Mouse (Mus musculus): ENCODE measurements around the gene Pllp. TPM values are rescaled to one million over a fixed set of nuclear protein-coding genes. Genes with fewer than 3 reads are reported as not detected.
A peak's percentile ranks its signal among the peaks of the same experiment; 100 is the strongest.

Gene Pllp
- polyA plus RNA-seq, 1 experiment from 2014 or later, result not detected

DNA sequence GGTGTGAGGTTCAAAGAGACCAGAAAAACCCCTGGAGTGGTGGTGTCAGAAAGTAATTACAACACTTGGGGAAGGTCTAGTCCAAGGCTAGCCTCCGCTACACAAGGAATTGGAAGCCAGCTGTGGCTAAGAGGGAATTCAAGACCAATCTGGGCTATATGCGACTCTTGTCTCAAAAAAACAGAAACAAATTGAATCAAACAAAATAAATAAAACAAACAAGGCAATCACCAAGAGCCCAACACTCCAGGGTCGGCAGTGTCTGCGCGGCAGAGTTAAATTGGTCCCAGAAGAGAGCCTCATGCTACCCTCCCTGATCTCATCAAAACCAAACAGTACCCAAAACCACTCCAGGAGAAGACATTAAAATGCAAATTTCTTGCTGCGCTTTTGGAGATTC is 1.4 kb downstream of the Pllp start:
- Histone ChIP-seq H3K4me2 (ENCODE audit: low read length) (no peak overlapping the region), H3K4me1 (ENCODE audit: control insufficient read depth in 2 of 2, insufficient read depth in 2 of 2, low read length in 2 of 2) (peaks cover 0 to 8% of the 10 kb centered on the region in 2 experiments; a peak in 2 of 4 replicates), H3K9me3 (ENCODE audit: control insufficient read depth, low read length) (no peaks in the 10 kb centered on the region), H3K9ac (ENCODE audit: low read length) (no peak overlapping the region), H3K27ac (replicated peaks in 1 of 2; ENCODE audit: control insufficient read depth in 1 of 2, insufficient read depth in 1 of 2, low read depth in 2 of 2, low read length in 2 of 2) (no peak overlapping the region), H3K36me3 (ENCODE audit: control insufficient read depth, insufficient read depth, low read length) (no peaks in the 10 kb centered on the region), H3K4me3 (ENCODE audit: control insufficient read depth in 1 of 2, insufficient read depth in 1 of 2, low read depth in 1 of 2, low read length in 2 of 2) (no peak overlapping the region), H3K27me3 (ENCODE audit: control insufficient read depth, insufficient read depth, low read length) (peaks cover 63% of the 10 kb centered on the region)
- 5% methylated on average over 6 of the region's 6 CpGs for WGBS
- ATAC-seq (ENCODE audit: insufficient number of reproducible peaks, insufficient read depth, low FRiP score, low read depth), result no peak

DNA sequence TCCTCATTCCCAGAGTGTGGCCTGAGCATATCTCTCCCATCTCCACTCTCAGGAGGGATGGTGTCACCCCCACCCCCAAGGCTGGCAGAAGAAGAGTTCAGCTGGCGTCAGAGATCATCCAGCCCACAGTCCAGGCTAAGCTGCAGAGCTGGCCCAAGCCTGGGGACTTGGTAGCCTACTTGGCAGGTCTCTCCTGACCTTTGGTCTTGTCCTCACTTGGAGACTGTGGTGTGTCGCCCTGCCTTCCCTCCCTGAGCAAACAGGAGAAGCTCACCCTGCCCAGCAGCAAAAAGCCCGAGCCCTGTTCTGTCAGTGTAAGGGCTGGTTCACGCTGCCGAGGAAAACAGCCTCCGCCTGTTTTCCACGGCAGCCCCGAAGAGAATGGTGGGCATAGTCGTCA is 10.1 kb downstream of the Pllp start:
- Histone ChIP-seq H3K36me3 (ENCODE audit: control insufficient read depth, insufficient read depth, low read length) (no peaks in the 10 kb centered on the region), H3K9ac (ENCODE audit: low read length) (no peak overlapping the region), H3K27me3 (ENCODE audit: control insufficient read depth, insufficient read depth, low read length) (no peaks in the 10 kb centered on the region), H3K27ac (replicated peaks in 1 of 2; ENCODE audit: control insufficient read depth in 1 of 2, insufficient read depth in 1 of 2, low read depth in 2 of 2, low read length in 2 of 2) (no peak overlapping the region), H3K9me3 (ENCODE audit: control insufficient read depth, low read length) (no peaks in the 10 kb centered on the region), H3K4me3 (ENCODE audit: control insufficient read depth in 1 of 2, insufficient read depth in 1 of 2, low read depth in 1 of 2, low read length in 2 of 2) (no peak overlapping the region), H3K4me1 (ENCODE audit: control insufficient read depth in 2 of 2, insufficient read depth in 2 of 2, low read length in 2 of 2) (no peaks in the 10 kb centered on the region), H3K4me2 (ENCODE audit: low read length) (no peak overlapping the region)
- WGBS, result 54% methylated on average over 9 of the region's 9 CpGs
- no peak for ATAC-seq (ENCODE audit: insufficient number of reproducible peaks, insufficient read depth, low FRiP score, low read depth)

DNA sequence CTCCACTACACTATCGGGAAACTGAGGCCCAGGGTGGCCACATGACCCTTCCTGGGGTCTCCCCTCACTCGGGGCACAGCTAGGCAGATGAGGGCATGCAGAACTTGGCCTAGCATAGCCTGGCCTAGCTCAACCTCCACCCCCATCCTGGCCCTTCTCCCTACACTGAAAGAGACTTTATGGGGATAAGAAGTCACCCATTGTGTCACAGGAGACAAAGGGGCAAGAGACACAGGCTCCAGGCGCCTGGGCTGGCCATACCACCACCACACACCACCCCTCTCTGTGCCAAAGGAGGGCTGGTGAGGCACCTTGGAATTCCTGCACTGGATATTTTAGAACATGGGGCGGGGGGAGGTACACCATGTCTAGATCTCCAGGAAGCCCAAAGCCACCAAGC is 11.8 kb downstream of the Pllp start:
- no peak for ATAC-seq (ENCODE audit: insufficient number of reproducible peaks, insufficient read depth, low FRiP score, low read depth)
- Histone ChIP-seq H3K4me2 (ENCODE audit: low read length) (no peak overlapping the region), H3K9ac (ENCODE audit: low read length) (no peak overlapping the region), H3K27me3 (ENCODE audit: control insufficient read depth, insufficient read depth, low read length) (no peaks in the 10 kb centered on the region), H3K4me3 (ENCODE audit: control insufficient read depth in 1 of 2, insufficient read depth in 1 of 2, low read depth in 1 of 2, low read length in 2 of 2) (no peak overlapping the region), H3K27ac (replicated peaks in 1 of 2; ENCODE audit: control insufficient read depth in 1 of 2, insufficient read depth in 1 of 2, low read depth in 2 of 2, low read length in 2 of 2) (no peak overlapping the region), H3K4me1 (ENCODE audit: control insufficient read depth in 2 of 2, insufficient read depth in 2 of 2, low read length in 2 of 2) (no peaks in the 10 kb centered on the region), H3K9me3 (ENCODE audit: control insufficient read depth, low read length) (peaks cover 5% of the 10 kb centered on the region; the same call in 1 of the 2 replicates), H3K36me3 (ENCODE audit: control insufficient read depth, insufficient read depth, low read length) (no peaks in the 10 kb centered on the region)
- 65% methylated on average over 4 of the region's 4 CpGs for WGBS

DNA sequence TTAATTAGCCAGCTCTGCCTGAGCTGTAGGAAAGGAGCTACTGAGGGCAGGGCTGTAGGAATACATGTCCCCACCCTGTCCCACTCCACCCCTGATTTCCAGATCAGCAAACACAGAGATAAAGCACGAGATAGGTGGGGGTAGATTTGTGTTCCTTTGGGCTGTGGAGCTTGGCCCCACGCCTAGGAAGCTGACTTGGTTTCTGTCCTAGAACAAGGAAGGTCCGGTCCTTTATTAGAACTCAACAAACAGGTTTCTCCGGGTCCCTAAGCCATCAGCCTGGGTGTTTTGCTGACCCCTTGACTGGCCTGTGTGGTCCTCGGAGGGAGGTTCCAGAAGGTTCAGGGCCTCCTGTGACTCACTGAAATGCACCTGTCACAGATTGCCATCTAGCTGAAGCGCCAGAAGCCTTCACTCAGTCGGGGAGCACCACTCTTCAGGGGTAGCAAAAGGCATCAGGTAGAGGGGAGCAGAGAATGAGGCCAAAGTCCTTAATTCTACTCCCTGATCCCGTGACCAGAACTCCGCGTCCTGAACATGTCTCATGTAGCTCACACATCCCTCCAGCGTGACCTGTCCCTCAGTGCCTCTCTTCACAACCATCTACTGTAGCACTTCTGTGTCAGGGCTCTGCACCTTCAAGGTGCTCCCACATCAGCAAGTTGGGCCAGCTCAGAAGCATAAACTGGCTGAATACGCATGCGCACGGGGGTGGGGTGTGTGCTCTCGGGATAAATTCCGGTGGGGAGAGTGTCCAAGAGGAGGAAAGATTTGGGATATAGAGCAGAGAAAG is 13.2 kb downstream of the Pllp start:
- Histone ChIP-seq H3K4me1 (ENCODE audit: control insufficient read depth in 2 of 2, insufficient read depth in 2 of 2, low read length in 2 of 2) (no peaks in the 10 kb centered on the region), H3K36me3 (ENCODE audit: control insufficient read depth, insufficient read depth, low read length) (no peaks in the 10 kb centered on the region), H3K4me3 (ENCODE audit: control insufficient read depth in 1 of 2, insufficient read depth in 1 of 2, low read depth in 1 of 2, low read length in 2 of 2) (no peak overlapping the region), H3K27ac (replicated peaks in 1 of 2; ENCODE audit: control insufficient read depth in 1 of 2, insufficient read depth in 1 of 2, low read depth in 2 of 2, low read length in 2 of 2) (no peak overlapping the region), H3K9me3 (ENCODE audit: control insufficient read depth, low read length) (peaks cover 5% of the 10 kb centered on the region; the same call in 1 of the 2 replicates), H3K9ac (ENCODE audit: low read length) (no peak overlapping the region), H3K4me2 (ENCODE audit: low read length) (no peak overlapping the region), H3K27me3 (ENCODE audit: control insufficient read depth, insufficient read depth, low read length) (no peaks in the 10 kb centered on the region)
- 76% methylated on average over 16 of the region's 16 CpGs for WGBS
- no peak for ATAC-seq (ENCODE audit: insufficient number of reproducible peaks, insufficient read depth, low FRiP score, low read depth)

DNA sequence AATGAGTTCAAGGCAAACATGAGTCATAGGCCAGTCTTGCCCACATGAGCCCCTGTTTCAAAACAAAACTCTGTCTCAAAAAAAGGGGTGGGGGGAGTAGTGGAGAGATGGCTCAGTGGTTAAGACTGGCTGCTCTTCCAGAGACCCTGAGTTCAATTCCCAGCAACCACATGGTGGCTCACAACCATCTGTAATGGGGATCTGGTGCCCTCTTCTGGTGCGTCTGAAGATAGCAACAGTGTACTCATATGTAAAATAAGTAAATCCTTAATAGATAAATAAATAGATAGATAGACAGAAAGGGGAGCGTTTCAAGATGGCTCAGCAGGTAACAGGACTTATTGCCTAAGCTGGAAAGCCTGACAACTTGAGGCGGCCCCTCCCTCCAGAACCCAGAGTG is 15.7 kb downstream of the Pllp start:
- ATAC-seq (ENCODE audit: insufficient number of reproducible peaks, insufficient read depth, low FRiP score, low read depth), result no peak
- Histone ChIP-seq H3K9ac (ENCODE audit: low read length) (no peak overlapping the region), H3K9me3 (ENCODE audit: control insufficient read depth, low read length) (peaks cover 5% of the 10 kb centered on the region; the same call in 1 of the 2 replicates), H3K27ac (replicated peaks in 1 of 2; ENCODE audit: control insufficient read depth in 1 of 2, insufficient read depth in 1 of 2, low read depth in 2 of 2, low read length in 2 of 2) (no peak overlapping the region), H3K27me3 (ENCODE audit: control insufficient read depth, insufficient read depth, low read length) (no peaks in the 10 kb centered on the region), H3K4me3 (ENCODE audit: control insufficient read depth in 1 of 2, insufficient read depth in 1 of 2, low read depth in 1 of 2, low read length in 2 of 2) (no peak overlapping the region), H3K4me1 (ENCODE audit: control insufficient read depth in 2 of 2, insufficient read depth in 2 of 2, low read length in 2 of 2) (no peaks in the 10 kb centered on the region), H3K36me3 (ENCODE audit: control insufficient read depth, insufficient read depth, low read length) (peaks cover 6% of the 10 kb centered on the region; the same call in 1 of the 2 replicates), H3K4me2 (ENCODE audit: low read length) (no peak overlapping the region)
- 72% methylated on average over 3 of the region's 3 CpGs for WGBS

DNA sequence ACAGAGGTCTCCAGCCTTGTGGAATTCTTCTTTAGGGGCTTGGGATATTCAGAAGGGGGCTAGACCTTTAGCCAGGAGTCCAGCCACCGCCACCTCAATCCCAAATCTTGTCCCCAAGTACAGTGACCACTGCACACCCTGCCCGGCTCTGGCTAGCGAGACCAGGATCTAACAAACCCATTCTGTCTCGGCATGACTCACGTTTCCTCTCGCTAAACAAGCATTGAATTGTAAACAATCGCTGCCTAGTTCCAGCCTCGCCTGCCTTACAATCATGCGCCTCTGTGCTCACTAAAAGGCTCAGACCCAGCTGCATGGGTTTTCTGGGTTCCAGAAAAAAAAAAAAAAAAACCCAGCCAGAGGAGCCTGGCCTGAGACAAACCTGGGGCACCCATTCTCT is 17.5 kb downstream of the Pllp start:
- Histone ChIP-seq H3K9ac (ENCODE audit: low read length) (no peak overlapping the region), H3K27me3 (ENCODE audit: control insufficient read depth, insufficient read depth, low read length) (no peaks in the 10 kb centered on the region), H3K9me3 (ENCODE audit: control insufficient read depth, low read length) (peaks cover 5% of the 10 kb centered on the region; the same call in 1 of the 2 replicates), H3K27ac (replicated peaks in 1 of 2; ENCODE audit: control insufficient read depth in 1 of 2, insufficient read depth in 1 of 2, low read depth in 2 of 2, low read length in 2 of 2) (peak overlapping the region; percentile 37 to 39; a peak in 2 of 4 replicates), H3K4me3 (ENCODE audit: control insufficient read depth in 1 of 2, insufficient read depth in 1 of 2, low read depth in 1 of 2, low read length in 2 of 2) (no peak overlapping the region), H3K4me2 (ENCODE audit: low read length) (no peak overlapping the region), H3K36me3 (ENCODE audit: control insufficient read depth, insufficient read depth, low read length) (peaks cover 20% of the 10 kb centered on the region), H3K4me1 (ENCODE audit: control insufficient read depth in 2 of 2, insufficient read depth in 2 of 2, low read length in 2 of 2) (no peaks in the 10 kb centered on the region)
- WGBS, result 53% methylated on average over 9 of the region's 9 CpGs
- no peak for ATAC-seq (ENCODE audit: insufficient number of reproducible peaks, insufficient read depth, low FRiP score, low read depth)

DNA sequence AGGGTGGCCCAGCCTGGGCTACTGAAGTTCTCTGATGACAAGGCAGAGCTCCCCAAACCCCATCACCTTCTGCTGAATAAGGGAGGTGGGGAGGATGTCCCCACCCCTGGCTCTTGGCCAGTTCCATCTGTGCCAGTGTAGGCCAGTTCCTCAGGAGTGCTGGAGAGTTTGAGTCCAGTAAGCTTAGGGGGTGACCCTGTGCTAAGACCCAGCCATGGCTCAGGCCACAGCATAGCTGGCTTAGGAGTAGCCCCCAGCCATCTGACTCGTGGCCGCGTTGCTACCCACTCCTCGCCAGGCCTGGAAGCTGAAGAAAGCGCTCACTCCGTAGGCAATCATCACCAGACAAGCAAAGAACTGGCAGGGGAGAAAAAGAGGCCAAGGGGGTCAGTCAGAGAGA is 20.2 kb downstream of the Pllp start:
- Histone ChIP-seq H3K4me1 (ENCODE audit: control insufficient read depth in 2 of 2, insufficient read depth in 2 of 2, low read length in 2 of 2) (no peaks in the 10 kb centered on the region), H3K4me3 (ENCODE audit: control insufficient read depth in 1 of 2, insufficient read depth in 1 of 2, low read depth in 1 of 2, low read length in 2 of 2) (no peak overlapping the region), H3K9ac (ENCODE audit: low read length) (no peak overlapping the region), H3K36me3 (ENCODE audit: control insufficient read depth, insufficient read depth, low read length) (peaks cover 47% of the 10 kb centered on the region), H3K4me2 (ENCODE audit: low read length) (no peak overlapping the region), H3K27me3 (ENCODE audit: control insufficient read depth, insufficient read depth, low read length) (no peaks in the 10 kb centered on the region), H3K27ac (replicated peaks in 1 of 2; ENCODE audit: control insufficient read depth in 1 of 2, insufficient read depth in 1 of 2, low read depth in 2 of 2, low read length in 2 of 2) (no peak overlapping the region), H3K9me3 (ENCODE audit: control insufficient read depth, low read length) (peaks cover 5% of the 10 kb centered on the region; the same call in 1 of the 2 replicates)
- no peak for ATAC-seq (ENCODE audit: insufficient number of reproducible peaks, insufficient read depth, low FRiP score, low read depth)
- WGBS, result 84% methylated on average over 6 of the region's 6 CpGs

DNA sequence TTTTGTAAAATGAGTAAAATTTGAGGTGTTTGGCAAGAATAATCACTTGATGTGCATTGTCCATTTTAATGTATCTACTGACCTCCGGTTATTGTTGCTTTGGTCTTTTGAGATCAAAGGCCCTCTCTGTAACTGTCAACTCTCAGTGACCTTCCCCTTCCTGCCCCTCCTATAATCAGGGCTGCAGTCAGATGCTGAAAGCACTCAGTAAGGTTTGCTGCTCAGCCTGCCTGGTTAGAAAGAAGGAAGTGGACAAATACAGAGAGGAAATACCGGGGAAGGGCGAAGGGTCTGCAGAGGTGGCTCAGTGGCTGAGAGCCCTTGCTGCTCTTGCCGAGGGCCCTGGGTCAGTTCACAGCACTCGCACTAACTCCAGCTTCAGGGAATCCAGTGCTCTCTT is 21.7 kb downstream of the Pllp start:
- peaks cover 61% of the 10 kb centered on the region for H3K36me3 ChIP-seq (ENCODE audit: control insufficient read depth, insufficient read depth, low read length)
- no peak for ATAC-seq (ENCODE audit: insufficient number of reproducible peaks, insufficient read depth, low FRiP score, low read depth)

More for the DNA sequence above, 21.7 kb downstream of the Pllp start:
- no peak overlapping the region for H3K4me3 ChIP-seq (ENCODE audit: control insufficient read depth in 1 of 2, insufficient read depth in 1 of 2, low read depth in 1 of 2, low read length in 2 of 2)
- no peak overlapping the region for H3K4me2 ChIP-seq (ENCODE audit: low read length)
- H3K27ac ChIP-seq (replicated peaks in 1 of 2; ENCODE audit: control insufficient read depth in 1 of 2, insufficient read depth in 1 of 2, low read depth in 2 of 2, low read length in 2 of 2), result no peak overlapping the region
- H3K9me3 ChIP-seq (ENCODE audit: control insufficient read depth, low read length), result no peaks in the 10 kb centered on the region
- H3K4me1 ChIP-seq (ENCODE audit: control insufficient read depth in 2 of 2, insufficient read depth in 2 of 2, low read length in 2 of 2), result no peaks in the 10 kb centered on the region
- H3K27me3 ChIP-seq (ENCODE audit: control insufficient read depth, insufficient read depth, low read length), result no peaks in the 10 kb centered on the region
- no peak overlapping the region for H3K9ac ChIP-seq (ENCODE audit: low read length)
- WGBS, result 66% methylated on average over 5 of the region's 5 CpGs
